Mouse (Mus musculus) small intestine, adult 2 months (tissue): ENCODE data around the gene Txndc11.

Experiments used
- CTCF ChIP-seq: fragments of 200-500 bp; IDR thresholded peaks from 2 replicates; pipeline ENCODE4 v1.5.1; 2012; ENCODE audit warnings: low read depth, mild to moderate bottlenecking, control low read depth, inconsistent platforms, low read length, moderate library complexity, mixed read lengths; ENCODE audit not compliant: insufficient replicate concordance, insufficient read length; ENCODE audit errors: extremely low read depth
- POLR2A ChIP-seq: fragments of 200-500 bp; IDR thresholded peaks from 2 replicates; pipeline ENCODE4 v1.6.1; 2012; ENCODE audit warnings: low read depth, mild to moderate bottlenecking, control low read depth, inconsistent platforms, low read length, moderate library complexity

- TF ChIP-seq CTCF (no peak), POLR2A (no peak)
These were observed 56.7 kb downstream of the Txndc11 start for GRCm38 (mm10) chr16:11077601-11078201.
